In the genomic region with DNA sequence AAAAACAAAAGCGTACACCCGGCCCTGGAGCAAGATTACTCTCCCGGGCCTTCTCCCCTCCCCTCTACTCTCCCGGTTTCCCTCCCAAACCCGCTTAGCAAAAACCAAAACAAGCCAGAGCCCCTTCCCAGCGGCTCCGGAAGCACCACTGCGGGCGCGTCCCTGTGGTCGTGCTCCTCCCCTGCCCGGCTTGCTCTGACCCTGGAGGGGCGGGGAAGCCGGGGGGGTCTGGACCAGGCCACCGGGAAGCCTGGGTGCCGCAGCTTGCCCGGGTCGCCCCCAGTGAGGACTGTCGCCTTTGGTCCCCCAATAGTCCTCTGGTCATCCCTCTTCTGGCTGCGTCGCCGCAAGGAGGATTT, we compare ENCODE assay signal across 8 mouse cellular contexts. TPM values are rescaled to one million over a fixed set of nuclear protein-coding genes. Genes with fewer than 3 reads are reported as not detected.
DNase-seq lines count a peak whose midpoint lies in the region; ATAC-seq lines count a peak whose summit lies in the region.

No protein-coding gene starts in this region.

- peak overlapping the region; percentile 68 for H3K4me3 ChIP-seq in forebrain, embryonic 11.5 days (ENCODE audit: low read depth, low read length)
- peak overlapping the region; percentile 49 for H3K4me3 ChIP-seq in macrophage (ENCODE audit: inconsistent target)

- no peaks in the 10 kb centered on the region for H3K9me3 ChIP-seq in forebrain, embryonic 11.5 days (ENCODE audit: control insufficient read depth, low read length)

- H3K36me3 ChIP-seq in forebrain, embryonic 11.5 days (ENCODE audit: control insufficient read depth, insufficient read depth, low read length): no peaks in the 10 kb centered on the region
- no peaks in the 10 kb centered on the region for H3K36me3 ChIP-seq in macrophage (ENCODE audit: inconsistent target)

- 0% methylated on average over 21 of the region's 22 CpGs for WGBS in forebrain, embryonic 11.5 days
- under 1% methylated on average over 22 of the region's 22 CpGs for whole genome bisulfite sequencing in macrophage (ENCODE audit: missing documents)

- DNase-seq in ovary, adult 18-20 months (ENCODE audit: low spot score): peak; percentile 55
- DNase-seq in ovary, postnatal 10 days (ENCODE audit: low spot score): no peak
- DNase-seq in forebrain, embryonic 11.5 days (ENCODE audit: low spot score): peak; percentile 86
- DNase-seq in heart, postnatal 14 days: peak; percentile 71 to 73
- peak; percentile 77 to 86 for DNase-seq in kidney, postnatal 4 days
- DNase-seq in spleen, adult 18-20 months: peak; percentile 10 to 31
- no peak for DNase-seq in cerebellum, postnatal 4 days (ENCODE audit: low spot score in 2 of 2)

- peak; percentile 81 for ATAC-seq in forebrain, embryonic 11.5 days (replicated peaks; ENCODE audit: low FRiP score)

- no peaks in the 10 kb centered on the region for H3K79me2 ChIP-seq in macrophage (ENCODE audit: inconsistent target)

- H3K27me3 ChIP-seq in forebrain, embryonic 11.5 days (ENCODE audit: control insufficient read depth, insufficient read depth, low read length): no peaks in the 10 kb centered on the region

- intact Hi-C loops in heart, postnatal 14 days (cut with DNase I): no loop called here

- peak overlapping the region; percentile 85 for H3K4me2 ChIP-seq in forebrain, embryonic 11.5 days (ENCODE audit: low read depth, low read length, severe bottlenecking)

- H3K9ac ChIP-seq in forebrain, embryonic 11.5 days (ENCODE audit: low read length): peak overlapping the region; percentile 88

- peaks cover 2% of the 10 kb centered on the region; the same call in 1 of the 2 replicates for H3K4me1 ChIP-seq in forebrain, embryonic 11.5 days (replicated peaks; ENCODE audit: control insufficient read depth, insufficient read depth, low read length)

- H3K27ac ChIP-seq in forebrain, embryonic 11.5 days (ENCODE audit: low read depth, low read length): peak overlapping the region; percentile 78
- no peak overlapping the region for H3K27ac ChIP-seq in macrophage

RNA-seq across cellular contexts. Expression of gene Pde5a, which starts 0.8 kb away (rescaled TPM):
- polyA plus RNA-seq in forebrain, embryonic 11.5 days (2014; fragmentation: Nextera tagmentation; extraction: Ambion mirVana): 5.3 and 5.5 TPM in 2 replicates
- 1 to 10 TPM; 6.5 to 9.0 TPM for total RNA-seq in heart, postnatal 14 days (2021)
- 1 to 10 TPM in 7 of 26 experiments, under 1 TPM in 19; 0.14 to 4.0 (median 0.75) TPM for total RNA-seq in macrophage (2018; cell fraction: chromatin; rRNA removed)
- total RNA-seq in macrophage (2018; cell fraction: cytosol; rRNA removed): under 1 TPM; 0.11 to 0.85 (median 0.31) TPM
- total RNA-seq in macrophage (2018; cell fraction: nucleus; rRNA removed): 1 to 10 TPM in 9 of 26 experiments, under 1 TPM in 17; 0.31 to 1.7 (median 0.87) TPM
- 0.21 to 0.46 TPM (median 0.25 TPM) in 3 replicates for polyA plus RNA-seq in macrophage (2018)

Comparison
In these comparisons a context has a peak if more than half of its experiments do, and no peak if none do; other contexts are left out.
1. DNase-seq: peak in ovary, adult 18-20 months (single experiment), forebrain, embryonic 11.5 days (single experiment), heart, postnatal 14 days (2 of 2), kidney, postnatal 4 days (2 of 2) and spleen, adult 18-20 months (2 of 2); none in ovary, postnatal 10 days (single experiment) and cerebellum, postnatal 4 days (0 of 2).